Mouse (Mus musculus): ENCODE measurements at regions not wholly inside any gene's neighbourhood (a gene's known extent, or its start where the extent isn't known, plus 50 kb on each side); places are given as distances from the start of the nearest gene placed in this dataset.

GRCm38 (mm10) chr11:24306101-24306500 lies 228.2 kb downstream of the Bcl11a start:
- TF ChIP-seq POLR2A (IDR thresholded peaks at IDR 0.05; ENCODE audit: borderline replicate concordance, extremely low read depth, insufficient read depth, insufficient read length, poor library complexity, severe bottlenecking): no peak
- no peak for TF ChIP-seq CTCF (IDR thresholded peaks at IDR 0.05; ENCODE audit: borderline replicate concordance, extremely low read depth, insufficient read depth, insufficient read length)

Data from brain, embryonic 14.5 days (tissue).